Mouse (Mus musculus) neural tube, embryonic 12.5 days (tissue): ENCODE data around the gene Flt3. TPM values are rescaled to one million over a fixed set of nuclear protein-coding genes. Genes with fewer than 3 reads are reported as not detected.

ENCODE experiments used
- ATAC-seq: fragments of 200-750 bp; cut with Nextera tagmentation; 2 replicates; pipeline ENCODE4 v1.8.0; 2017; ENCODE audit warnings: low read depth, mild to moderate bottlenecking, moderate TSS enrichment, moderate library complexity; ENCODE audit not compliant: low FRiP score
- H3K27ac ChIP-seq: fragments of 300-500 bp; sonication (generic); 2 replicates; pipeline ENCODE4 v1.5.1; 2016
- H3K27me3 ChIP-seq: fragments of 300-500 bp; sonication (generic); replicated peaks from 2 replicates; pipeline ENCODE4 v1.6.1; 2016; ENCODE audit warnings: mild to moderate bottlenecking
- H3K36me3 ChIP-seq: fragments of 300-500 bp; sonication (generic); 2 replicates; pipeline ENCODE4 v1.6.1; 2016; ENCODE audit warnings: mild to moderate bottlenecking
- H3K4me1 ChIP-seq: fragments of 300-500 bp; sonication (generic); 2 replicates; pipeline ENCODE4 v1.6.1; 2016
- H3K4me2 ChIP-seq: fragments of 300-500 bp; sonication (generic); replicated peaks from 2 replicates; pipeline ENCODE4 v1.6.1; 2016; ENCODE audit warnings: mild to moderate bottlenecking
- H3K4me3 ChIP-seq: fragments of 300-500 bp; sonication (generic); 2 replicates; pipeline ENCODE4 v1.5.1; 2016
- H3K9ac ChIP-seq: fragments of 300-500 bp; sonication (generic); 2 replicates; pipeline ENCODE4 v1.6.1; 2016; ENCODE audit warnings: mild to moderate bottlenecking
- H3K9me3 ChIP-seq: fragments of 300-500 bp; sonication (generic); 2 replicates; pipeline ENCODE4 v1.6.1; 2016; ENCODE audit warnings: mild to moderate bottlenecking
- WGBS: fragments of 180-500 bp; shearing (Covaris S2); methylation state at CpG from one replicate; pipeline ENCODE4 v1.1.7; 2016; 5-methylcytosine and 5-hydroxymethylcytosine counted together
- polyA plus RNA-seq: library from polyadenylated mRNA; unstranded; fragments of >200 nt; fragmentation: Nextera tagmentation; extraction: Ambion mirVana; gene quantifications from 2 replicates; pipeline ENCODE4 v1.2.1, GENCODE M21; 2016

Gene Flt3
- polyA plus RNA-seq, 1 experiment from 2014 or later = 0.49 TPM

DNA sequence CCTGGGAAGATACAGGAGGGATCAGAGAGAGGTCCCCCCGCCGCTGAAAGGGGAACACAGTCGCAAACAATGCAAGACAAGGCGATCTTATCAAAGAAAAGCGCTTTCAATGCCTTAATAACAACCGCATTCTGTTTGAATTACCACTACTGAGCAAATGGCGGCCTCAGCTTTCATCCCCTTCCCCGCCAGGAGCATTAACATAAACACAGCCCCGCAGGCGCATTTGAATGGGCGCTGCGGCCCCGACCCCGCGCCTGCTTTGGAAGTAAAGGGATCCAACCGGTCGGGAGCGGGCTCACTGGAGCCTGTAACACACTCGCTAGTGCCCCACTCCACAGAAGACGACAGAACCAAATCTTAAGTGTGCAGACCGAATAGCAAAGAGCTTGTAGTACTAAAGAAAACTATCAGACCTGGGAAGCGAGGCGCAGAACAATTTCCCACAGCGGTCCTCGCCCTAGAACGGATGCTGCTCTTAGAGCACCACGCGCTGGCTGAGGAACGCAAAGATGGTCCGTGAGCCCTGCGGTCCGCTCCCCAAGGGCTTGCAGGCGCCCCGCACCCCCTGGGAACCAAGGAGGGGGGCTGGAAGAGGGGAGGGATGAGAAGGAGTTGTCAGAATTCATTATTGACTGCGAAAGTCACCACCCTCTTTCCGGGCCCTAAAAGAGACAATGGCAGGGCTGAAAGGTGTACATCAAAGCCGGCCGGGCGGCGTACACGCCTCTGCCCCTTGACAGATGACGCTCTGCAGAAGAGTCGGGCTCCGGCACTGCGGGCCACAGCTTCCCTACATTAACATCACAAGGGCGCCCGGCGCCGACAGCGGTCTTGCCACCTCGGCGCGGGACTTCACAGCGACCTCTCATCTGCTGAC is 95.8 kb downstream of the Flt3 start:
- H3K4me2 ChIP-seq = 0 out of 2 replicates have a peak overlapping the region, but pooled peaks have one; percentile 13
- H3K36me3 ChIP-seq = no peaks in the 10 kb centered on the region
- H3K4me1 ChIP-seq = peaks cover 29% of the 10 kb centered on the region
- peaks cover 99% of the 10 kb centered on the region for H3K27me3 ChIP-seq
- under 1% methylated on average over 54 of the region's 54 CpGs for WGBS
- no peak overlapping the region for H3K27ac ChIP-seq
- no peak for ATAC-seq
- no peak overlapping the region; the same call in 1 of the 2 replicates for H3K4me3 ChIP-seq
- no peak overlapping the region for H3K9ac ChIP-seq
- H3K9me3 ChIP-seq = no peaks in the 10 kb centered on the region

- Histone ChIP-seq H3K27me3 (peaks cover 98% of the 10 kb centered on the region), H3K9ac (no peak overlapping the region), H3K4me1 (peaks cover 34% of the 10 kb centered on the region), H3K9me3 (no peaks in the 10 kb centered on the region), H3K4me3 (no peak overlapping the region), H3K36me3 (no peaks in the 10 kb centered on the region), H3K27ac (no peak overlapping the region), H3K4me2 (no peak overlapping the region)
- 5% methylated on average over 13 of the region's 13 CpGs for whole genome bisulfite sequencing
- ATAC-seq = no peak
Observed at GRCm38 (mm10) chr5:147302746-147303400, 97.4 kb downstream of the Flt3 start.

GRCm38 (mm10) chr5:147302141-147302540 is 98.1 kb downstream of the Flt3 start:
- no peak overlapping the region for H3K4me3 ChIP-seq
- no peak for ATAC-seq
- H3K9me3 ChIP-seq = no peaks in the 10 kb centered on the region
- peaks cover 34% of the 10 kb centered on the region for H3K4me1 ChIP-seq
- no peak overlapping the region for H3K4me2 ChIP-seq
- no peaks in the 10 kb centered on the region for H3K36me3 ChIP-seq
- H3K9ac ChIP-seq = no peak overlapping the region
- WGBS = 13% methylated on average over 8 of the region's 8 CpGs
- H3K27ac ChIP-seq = no peak overlapping the region
- peaks cover 98% of the 10 kb centered on the region for H3K27me3 ChIP-seq

DNA sequence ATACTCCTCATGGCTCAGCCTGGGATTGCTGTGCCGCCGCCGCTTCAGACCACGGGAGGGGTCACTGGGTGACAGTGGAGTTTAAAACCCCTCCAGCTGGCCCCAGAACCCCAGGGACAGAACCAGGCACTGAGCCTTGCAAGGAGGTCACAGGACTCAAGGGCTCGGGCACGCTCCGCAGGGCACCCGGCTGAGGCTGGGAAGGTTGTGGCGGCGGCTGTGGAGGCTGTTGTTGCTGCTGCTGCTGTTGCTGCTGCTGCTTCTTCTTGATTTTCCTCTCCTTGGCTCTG is 98.6 kb downstream of the Flt3 start:
- H3K9me3 ChIP-seq = no peaks in the 10 kb centered on the region
- WGBS = 5% methylated on average over 10 of the region's 10 CpGs

GRCm38 (mm10) chr5:147300917-147301780 is 99.1 kb downstream of the Flt3 start:
- 5% methylated on average over 21 of the region's 21 CpGs for WGBS
- ATAC-seq = no peak
- Histone ChIP-seq H3K9ac (no peak overlapping the region), H3K36me3 (no peaks in the 10 kb centered on the region), H3K27ac (no peak overlapping the region), H3K27me3 (peaks cover 93% of the 10 kb centered on the region), H3K4me1 (peaks cover 26% of the 10 kb centered on the region; the same call in 1 of the 2 replicates), H3K4me3 (no peak overlapping the region), H3K4me2 (no peak overlapping the region), H3K9me3 (no peaks in the 10 kb centered on the region)

More for the DNA sequence above, 98.6 kb downstream of the Flt3 start:
- no peak overlapping the region for H3K4me2 ChIP-seq
- H3K27ac ChIP-seq = no peak overlapping the region
- peaks cover 97% of the 10 kb centered on the region for H3K27me3 ChIP-seq
- no peak for ATAC-seq
- H3K4me1 ChIP-seq = peaks cover 32% of the 10 kb centered on the region
- no peaks in the 10 kb centered on the region for H3K36me3 ChIP-seq
- H3K9ac ChIP-seq = no peak overlapping the region
- H3K4me3 ChIP-seq = no peak overlapping the region

DNA sequence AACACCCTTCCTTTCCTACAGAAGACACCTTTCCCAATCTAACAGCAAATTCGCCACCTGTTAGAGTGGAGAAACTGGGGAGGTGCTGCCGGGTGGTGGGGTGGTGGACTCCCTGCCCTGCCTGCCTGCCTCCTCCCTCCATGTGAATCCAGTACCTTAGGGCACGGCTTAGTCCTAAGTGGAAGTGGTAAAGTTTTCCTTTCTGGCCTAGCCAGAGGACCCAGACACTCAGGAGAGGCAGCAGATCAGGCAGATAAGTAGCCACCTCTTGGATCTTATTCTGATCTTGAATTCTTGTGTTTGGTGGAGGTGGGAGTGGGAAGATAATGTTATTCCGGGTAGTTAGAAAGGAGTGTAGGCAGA is 100.3 kb downstream of the Flt3 start:
- peaks cover 90% of the 10 kb centered on the region for H3K27me3 ChIP-seq
- no peak overlapping the region for H3K27ac ChIP-seq
- peaks cover 21% of the 10 kb centered on the region; the same call in 1 of the 2 replicates for H3K4me1 ChIP-seq
- WGBS = 6% methylated on average over 4 of the region's 4 CpGs
- no peaks in the 10 kb centered on the region for H3K36me3 ChIP-seq
- H3K9me3 ChIP-seq = no peaks in the 10 kb centered on the region
- H3K9ac ChIP-seq = no peak overlapping the region
- no peak for ATAC-seq
- H3K4me2 ChIP-seq = peak overlapping the region; percentile 53
- peak overlapping the region; percentile 16; the same call in 1 of the 2 replicates for H3K4me3 ChIP-seq

DNA sequence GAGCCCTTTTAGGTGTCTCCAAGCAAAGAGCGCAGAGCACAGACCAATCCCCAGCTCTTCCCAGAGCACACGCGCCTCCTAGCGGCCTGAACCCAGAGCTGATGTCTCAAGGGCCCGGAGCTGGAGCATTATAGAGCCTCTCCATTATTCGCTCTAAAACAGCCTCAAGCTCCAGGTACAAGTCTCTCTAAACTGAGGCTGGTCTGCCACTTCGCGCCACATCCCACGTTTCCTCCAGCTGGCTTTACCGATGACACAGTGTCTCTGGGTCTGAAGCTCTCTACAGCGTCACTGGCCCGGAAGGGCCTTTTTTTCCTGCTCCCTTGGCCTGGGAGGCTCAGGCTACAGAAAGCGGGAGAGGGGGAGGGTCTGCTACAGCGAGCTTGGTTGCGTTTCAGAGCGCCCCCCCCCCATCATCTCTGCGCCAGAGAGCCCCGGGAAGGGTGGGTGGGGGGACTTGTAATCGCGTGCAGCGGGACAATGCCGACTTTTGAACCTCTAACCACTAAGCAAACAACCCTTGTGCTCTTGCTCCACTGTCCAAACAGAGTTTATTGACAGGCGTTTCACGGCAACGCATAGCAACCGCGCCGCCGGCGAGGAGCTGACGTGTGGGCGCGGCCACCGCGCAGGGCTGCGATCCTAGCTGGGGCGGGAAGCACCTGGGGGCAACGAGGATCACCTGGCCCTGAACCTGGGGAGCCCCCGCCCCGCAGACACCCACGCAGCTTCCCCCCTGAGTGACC is 100.9 kb downstream of the Flt3 start:
- no peak overlapping the region for H3K27ac ChIP-seq
- H3K4me2 ChIP-seq = peak overlapping the region; percentile 53
- peak; percentile 64 for ATAC-seq
- H3K9ac ChIP-seq = no peak overlapping the region
- no peaks in the 10 kb centered on the region for H3K36me3 ChIP-seq
- H3K4me3 ChIP-seq = peak overlapping the region; percentile 16; the same call in 1 of the 2 replicates
- peaks cover 15% of the 10 kb centered on the region; the same call in 1 of the 2 replicates for H3K4me1 ChIP-seq
- H3K9me3 ChIP-seq = no peaks in the 10 kb centered on the region
- H3K27me3 ChIP-seq = peaks cover 90% of the 10 kb centered on the region
- WGBS = 1% methylated on average over 40 of the region's 41 CpGs

GRCm38 (mm10) chr5:147297249-147297648 is 103.0 kb downstream of the Flt3 start:
- H3K9me3 ChIP-seq = no peaks in the 10 kb centered on the region
- no peak overlapping the region for H3K9ac ChIP-seq
- peaks cover 85% of the 10 kb centered on the region for H3K27me3 ChIP-seq
- H3K4me2 ChIP-seq = no peak overlapping the region
- 70% methylated on average over 5 of the region's 5 CpGs for WGBS
- peaks cover 10% of the 10 kb centered on the region; the same call in 1 of the 2 replicates for H3K4me1 ChIP-seq
- H3K27ac ChIP-seq = no peak overlapping the region
- H3K36me3 ChIP-seq = no peaks in the 10 kb centered on the region
- H3K4me3 ChIP-seq = no peak overlapping the region
- no peak for ATAC-seq

GRCm38 (mm10) chr5:147294121-147294520 is 106.2 kb downstream of the Flt3 start:
- no peak overlapping the region for H3K9ac ChIP-seq
- no peak for ATAC-seq
- no peak overlapping the region for H3K27ac ChIP-seq
- H3K36me3 ChIP-seq = no peaks in the 10 kb centered on the region
- H3K27me3 ChIP-seq = peaks cover 54% of the 10 kb centered on the region
- H3K4me3 ChIP-seq = no peak overlapping the region
- H3K4me1 ChIP-seq = 0 out of 2 replicates have a peak, but pooled peaks cover 1% of the 10 kb centered on the region
- H3K9me3 ChIP-seq = no peaks in the 10 kb centered on the region
- no peak overlapping the region for H3K4me2 ChIP-seq
- 20% methylated on average over 20 of the region's 20 CpGs for WGBS

DNA sequence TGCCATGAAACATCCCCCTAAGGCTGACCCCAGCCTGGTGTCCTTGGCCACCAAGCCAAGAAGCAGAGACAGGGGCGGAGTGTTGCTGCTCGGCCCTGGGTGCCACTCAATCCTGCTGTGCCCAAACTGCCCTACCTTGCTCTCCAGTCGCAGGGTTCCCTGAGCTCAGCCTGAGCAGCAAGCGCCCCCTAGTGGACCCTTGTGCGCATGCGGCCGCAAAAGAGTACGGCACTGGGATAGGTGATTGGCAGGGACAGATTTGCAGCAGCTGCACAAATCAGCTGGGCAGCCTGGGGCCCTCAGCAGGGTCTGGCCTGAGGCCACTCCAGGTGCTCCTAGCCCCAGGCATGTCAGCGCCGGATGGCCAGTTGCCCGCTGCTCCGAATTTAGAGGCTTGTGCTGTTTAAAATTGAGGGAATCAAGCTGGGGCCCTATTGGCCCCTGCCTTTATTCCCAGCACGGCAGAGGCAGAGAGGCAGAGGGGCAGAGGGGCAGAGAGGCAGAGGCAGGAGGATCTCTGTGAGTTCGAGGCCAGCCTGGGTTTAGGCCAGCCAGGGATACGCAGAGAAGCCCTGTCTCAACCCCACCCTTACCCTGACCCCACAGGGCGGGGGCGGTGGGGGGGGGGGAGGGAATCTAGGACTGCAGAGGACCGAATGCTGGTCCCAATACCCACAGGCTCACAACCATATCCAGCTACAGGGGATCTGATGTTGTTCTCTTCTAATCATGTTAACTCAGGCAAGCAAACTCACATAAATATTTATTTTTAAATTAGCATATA is 107.0 kb downstream of the Flt3 start:
- WGBS = 21% methylated on average over 18 of the region's 18 CpGs
- no peaks in the 10 kb centered on the region for H3K9me3 ChIP-seq

More for the DNA sequence above, 107.0 kb downstream of the Flt3 start:
- Histone ChIP-seq H3K4me3 (no peak overlapping the region), H3K36me3 (no peaks in the 10 kb centered on the region), H3K4me2 (no peak overlapping the region), H3K4me1 (no peaks in the 10 kb centered on the region), H3K9ac (no peak overlapping the region), H3K27ac (no peak overlapping the region), H3K27me3 (peaks cover 47% of the 10 kb centered on the region)
- ATAC-seq = peak; percentile 85
